Mouse (Mus musculus): Measurements from ENCODE around the gene Klhdc8a. TPM values are rescaled to one million over a fixed set of nuclear protein-coding genes. Genes with fewer than 3 reads are reported as not detected.

Gene Klhdc8a
- polyA plus RNA-seq, 1 experiment from 2014 or later: 0.32 TPM

DNA sequence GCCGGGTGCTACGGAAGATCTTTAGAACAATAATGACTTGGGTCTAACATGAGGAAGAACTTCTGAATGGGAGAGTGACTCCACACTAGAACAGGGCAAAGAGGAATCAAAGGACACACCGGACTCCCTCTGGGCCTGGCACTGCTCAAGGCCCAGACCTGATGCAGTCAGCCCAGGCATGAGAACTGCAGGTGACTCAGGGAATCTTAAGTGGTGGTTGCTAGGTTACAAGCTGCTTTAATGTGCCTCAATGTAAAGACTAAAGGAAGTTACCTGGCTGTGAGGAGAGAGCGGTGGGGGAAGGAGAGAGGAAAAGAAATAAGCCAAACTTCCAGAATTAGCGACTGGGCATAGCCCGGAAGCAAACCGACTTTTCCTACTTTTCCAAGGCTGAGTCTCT is 2.9 kb upstream of the Klhdc8a start:
- H3K27ac ChIP-seq (ENCODE audit: low read depth): no peak overlapping the region
- H3K4me1 ChIP-seq (ENCODE audit: insufficient read depth): peaks cover 7% of the 10 kb centered on the region
- DNase-seq: no peak
- H3K4me3 ChIP-seq (ENCODE audit: low read depth, low read length): no peak overlapping the region
- peaks cover 37% of the 10 kb centered on the region for H3K27me3 ChIP-seq (ENCODE audit: insufficient read depth, low read length)
- H3K36me3 ChIP-seq (replicated peaks; ENCODE audit: insufficient read depth, low read length): no peaks in the 10 kb centered on the region
- no peak overlapping the region for H3K4me2 ChIP-seq (ENCODE audit: low read depth, low read length)
- TF ChIP-seq EP300 (IDR thresholded peaks at IDR 0.05; ENCODE audit: low read depth) (no peak), CTCF (IDR thresholded peaks at IDR 0.05; ENCODE audit: low read depth) (no peak)
- no peak for ATAC-seq
- no peak overlapping the region for H3K9ac ChIP-seq (replicated peaks)
- 80% methylated on average over 7 of the region's 7 CpGs for WGBS (ENCODE audit: insufficient replicate concordance)
- no peaks in the 10 kb centered on the region for H3K9me3 ChIP-seq (ENCODE audit: low read length)

DNA sequence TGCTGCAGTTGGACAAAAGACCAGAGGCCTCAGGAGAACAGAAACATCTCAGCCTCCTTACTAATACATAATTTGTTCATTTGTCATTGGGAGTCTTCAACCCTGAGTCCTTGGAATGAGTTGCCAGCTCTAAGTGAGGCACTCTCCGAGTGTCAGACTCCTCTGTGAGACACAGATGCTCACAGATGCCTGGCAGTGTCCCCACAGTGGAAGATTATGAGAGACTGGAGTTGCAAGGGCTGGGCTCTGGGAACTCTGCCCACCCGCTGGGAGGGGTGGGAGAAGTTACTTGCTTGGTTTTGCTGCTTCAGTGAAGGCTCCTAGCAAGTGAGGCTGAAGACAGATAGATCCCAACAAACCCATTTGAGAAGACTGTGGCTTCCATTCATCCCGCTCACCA is 2.4 kb upstream of the Klhdc8a start:
- TF ChIP-seq CTCF (IDR thresholded peaks at IDR 0.05; ENCODE audit: low read depth): no peak
- no peak for TF ChIP-seq EP300 (IDR thresholded peaks at IDR 0.05; ENCODE audit: low read depth)
- no peak for DNase-seq
- Histone ChIP-seq H3K4me3 (ENCODE audit: low read depth, low read length) (no peak overlapping the region), H3K36me3 (replicated peaks; ENCODE audit: insufficient read depth, low read length) (no peaks in the 10 kb centered on the region), H3K4me1 (ENCODE audit: insufficient read depth) (peaks cover 7% of the 10 kb centered on the region), H3K4me2 (ENCODE audit: low read depth, low read length) (no peak overlapping the region), H3K27ac (ENCODE audit: low read depth) (no peak overlapping the region), H3K27me3 (ENCODE audit: insufficient read depth, low read length) (peaks cover 39% of the 10 kb centered on the region), H3K9me3 (ENCODE audit: low read length) (no peaks in the 10 kb centered on the region), H3K9ac (replicated peaks) (no peak overlapping the region)
- WGBS (ENCODE audit: insufficient replicate concordance): 70% methylated on average over 3 of the region's 3 CpGs
- ATAC-seq: no peak

DNA sequence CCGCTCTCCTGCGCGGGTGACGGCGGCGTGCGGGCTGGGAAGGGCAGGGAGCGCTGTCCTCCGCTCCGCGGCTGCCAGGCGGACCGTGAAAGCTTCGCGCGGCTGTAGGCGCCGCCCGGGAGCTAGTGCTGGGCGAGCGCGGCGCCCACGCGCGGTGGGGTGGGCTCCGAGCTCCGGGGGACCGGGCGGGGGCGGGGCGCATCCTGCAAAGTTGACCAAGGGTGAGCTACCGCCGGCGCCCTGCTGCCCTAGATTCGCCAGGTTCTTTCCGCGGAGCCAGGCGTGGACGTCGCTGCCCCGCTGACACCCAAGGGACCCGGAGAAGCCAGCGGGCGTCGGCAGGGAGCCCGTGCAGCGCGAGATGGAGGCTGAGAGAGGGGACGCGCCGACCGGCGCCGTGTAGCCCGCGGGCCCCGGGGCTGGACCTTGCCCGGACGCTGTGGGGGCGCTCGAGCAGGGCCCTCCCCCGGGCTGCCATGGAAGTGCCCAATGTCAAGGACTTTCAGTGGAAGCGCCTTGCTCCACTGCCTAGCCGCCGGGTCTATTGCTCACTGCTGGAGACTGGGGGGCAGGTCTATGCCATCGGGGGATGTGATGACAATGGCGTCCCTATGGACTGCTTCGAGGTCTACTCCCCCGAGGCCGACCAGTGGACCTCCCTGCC is 507 bp downstream of the Klhdc8a start:
- peak overlapping the region; percentile 58 for H3K4me3 ChIP-seq (ENCODE audit: low read depth, low read length)
- peaks cover 5% of the 10 kb centered on the region for H3K4me1 ChIP-seq (ENCODE audit: insufficient read depth)
- TF ChIP-seq EP300 (IDR thresholded peaks at IDR 0.05; ENCODE audit: low read depth): no peak
- no peak for TF ChIP-seq CTCF (IDR thresholded peaks at IDR 0.05; ENCODE audit: low read depth)
- peak overlapping the region; percentile 78 for H3K4me2 ChIP-seq (ENCODE audit: low read depth, low read length)
- ATAC-seq (peak; percentile 57), DNase-seq (peak; percentile 43)
- no peaks in the 10 kb centered on the region for H3K9me3 ChIP-seq (ENCODE audit: low read length)
- no peaks in the 10 kb centered on the region for H3K36me3 ChIP-seq (replicated peaks; ENCODE audit: insufficient read depth, low read length)
- H3K27ac ChIP-seq (ENCODE audit: low read depth): peak overlapping the region; percentile 44; the same call in 1 of the 2 replicates
- peaks cover 43% of the 10 kb centered on the region for H3K27me3 ChIP-seq (ENCODE audit: insufficient read depth, low read length)
- peak overlapping the region; percentile 61 for H3K9ac ChIP-seq (replicated peaks)
- WGBS (ENCODE audit: insufficient replicate concordance): 2% methylated on average over 56 of the region's 71 CpGs

DNA sequence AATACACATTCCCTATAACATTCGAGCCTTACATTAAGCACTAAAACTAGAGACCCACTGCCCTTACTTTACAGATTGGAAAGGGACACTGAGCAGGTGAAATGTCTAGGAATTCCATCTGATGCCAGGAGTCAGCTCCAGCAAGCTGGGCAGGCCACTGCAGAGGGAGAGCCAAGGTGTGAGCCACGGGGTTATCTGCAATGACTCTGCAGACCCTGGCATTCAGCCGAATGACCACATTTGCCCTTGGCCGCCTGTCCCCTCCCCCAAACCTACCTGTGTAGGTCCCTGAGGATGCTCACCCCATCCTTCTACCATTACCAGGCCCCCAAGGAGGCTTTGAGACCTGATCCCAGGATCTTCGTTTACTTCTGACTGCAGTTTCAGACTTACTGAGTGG is 1.3 kb downstream of the Klhdc8a start:
- DNase-seq (no peak), ATAC-seq (no peak)
- H3K4me3 ChIP-seq (ENCODE audit: low read depth, low read length): no peak overlapping the region
- TF ChIP-seq EP300 (IDR thresholded peaks at IDR 0.05; ENCODE audit: low read depth) (no peak), CTCF (IDR thresholded peaks at IDR 0.05; ENCODE audit: low read depth) (no peak)
- peaks cover 43% of the 10 kb centered on the region for H3K27me3 ChIP-seq (ENCODE audit: insufficient read depth, low read length)
- no peak overlapping the region for H3K4me2 ChIP-seq (ENCODE audit: low read depth, low read length)
- H3K9ac ChIP-seq (replicated peaks): no peak overlapping the region
- H3K27ac ChIP-seq (ENCODE audit: low read depth): no peak overlapping the region
- WGBS (ENCODE audit: insufficient replicate concordance): 72% methylated on average over 5 of the region's 5 CpGs
- no peaks in the 10 kb centered on the region for H3K9me3 ChIP-seq (ENCODE audit: low read length)
- H3K4me1 ChIP-seq (ENCODE audit: insufficient read depth): peaks cover 5% of the 10 kb centered on the region
- no peaks in the 10 kb centered on the region for H3K36me3 ChIP-seq (replicated peaks; ENCODE audit: insufficient read depth, low read length)

DNA sequence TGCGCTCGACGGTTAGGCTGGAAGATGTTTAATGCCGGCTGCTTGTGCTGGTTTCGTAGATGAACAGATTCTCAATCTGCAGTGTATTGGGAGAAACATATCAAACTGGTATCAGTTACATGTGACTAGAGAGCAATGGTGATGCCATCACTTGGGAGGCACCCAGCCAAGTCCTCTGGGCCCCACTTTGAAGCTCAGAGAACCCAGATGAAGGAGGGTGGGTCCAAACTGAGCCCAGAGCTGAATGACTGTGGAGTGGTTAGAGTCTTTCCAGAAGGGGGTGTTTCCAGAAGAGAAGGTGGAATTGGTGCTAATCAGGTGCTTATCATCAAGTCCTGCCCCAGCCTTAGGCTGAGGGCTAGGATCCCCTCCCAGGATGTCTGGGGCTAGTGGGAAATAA is 2.8 kb downstream of the Klhdc8a start:
- peaks cover 5% of the 10 kb centered on the region for H3K4me1 ChIP-seq (ENCODE audit: insufficient read depth)
- no peak overlapping the region for H3K4me2 ChIP-seq (ENCODE audit: low read depth, low read length)
- TF ChIP-seq CTCF (IDR thresholded peaks at IDR 0.05; ENCODE audit: low read depth) (no peak), EP300 (IDR thresholded peaks at IDR 0.05; ENCODE audit: low read depth) (no peak)
- WGBS (ENCODE audit: insufficient replicate concordance): 90% methylated on average over 5 of the region's 5 CpGs
- H3K9ac ChIP-seq (replicated peaks): no peak overlapping the region
- DNase-seq (no peak), ATAC-seq (no peak)
- no peaks in the 10 kb centered on the region for H3K9me3 ChIP-seq (ENCODE audit: low read length)
- no peak overlapping the region for H3K27ac ChIP-seq (ENCODE audit: low read depth)
- H3K27me3 ChIP-seq (ENCODE audit: insufficient read depth, low read length): peaks cover 38% of the 10 kb centered on the region
- no peak overlapping the region for H3K4me3 ChIP-seq (ENCODE audit: low read depth, low read length)
- no peaks in the 10 kb centered on the region for H3K36me3 ChIP-seq (replicated peaks; ENCODE audit: insufficient read depth, low read length)

DNA sequence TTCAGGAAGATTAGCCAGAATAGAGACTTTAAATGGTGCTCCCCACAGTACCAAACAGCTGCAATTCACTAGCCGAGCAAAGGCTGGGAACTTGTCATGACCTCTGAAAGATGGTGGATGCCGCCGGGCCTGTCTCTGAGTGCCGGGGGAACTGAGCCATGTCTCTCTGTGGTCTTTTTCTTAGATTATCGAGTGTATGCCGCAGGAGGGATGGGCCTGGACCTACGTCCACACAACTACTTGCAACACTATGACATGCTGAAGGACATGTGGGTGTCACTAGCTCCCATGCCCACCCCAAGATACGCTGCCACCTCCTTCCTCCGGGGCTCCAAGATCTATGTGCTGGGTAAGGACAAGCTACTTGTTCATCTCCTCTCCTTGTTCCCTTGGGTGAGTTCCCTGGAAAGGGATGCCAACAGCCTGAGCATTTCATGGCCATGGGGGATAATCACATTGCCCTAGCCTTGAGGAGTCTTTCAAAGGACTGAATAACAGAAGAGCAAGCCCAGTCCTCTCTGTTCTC is 4.0 kb downstream of the Klhdc8a start:
- Histone ChIP-seq H3K27ac (ENCODE audit: low read depth) (no peak overlapping the region), H3K4me2 (ENCODE audit: low read depth, low read length) (no peak overlapping the region), H3K27me3 (ENCODE audit: insufficient read depth, low read length) (peaks cover 32% of the 10 kb centered on the region), H3K9ac (replicated peaks) (no peak overlapping the region), H3K4me3 (ENCODE audit: low read depth, low read length) (no peak overlapping the region), H3K36me3 (replicated peaks; ENCODE audit: insufficient read depth, low read length) (no peaks in the 10 kb centered on the region), H3K9me3 (ENCODE audit: low read length) (no peaks in the 10 kb centered on the region), H3K4me1 (ENCODE audit: insufficient read depth) (peaks cover 5% of the 10 kb centered on the region)
- DNase-seq: no peak
- no peak for TF ChIP-seq EP300 (IDR thresholded peaks at IDR 0.05; ENCODE audit: low read depth)
- TF ChIP-seq CTCF (IDR thresholded peaks at IDR 0.05; ENCODE audit: low read depth): no peak
- 84% methylated on average over 9 of the region's 9 CpGs for WGBS (ENCODE audit: insufficient replicate concordance)
- no peak for ATAC-seq

Data from liver, postnatal 0 days (tissue).